Mouse (Mus musculus) B cell, adult 2 months (primary cell): ENCODE measurements around the gene Hmgn2.

ENCODE experiments used
- DNase-seq, 2 experiments: peaks; one replicate each; pipeline ENCODE4 v3.0.0; 2022

The Hmgn2 gene

DNA sequence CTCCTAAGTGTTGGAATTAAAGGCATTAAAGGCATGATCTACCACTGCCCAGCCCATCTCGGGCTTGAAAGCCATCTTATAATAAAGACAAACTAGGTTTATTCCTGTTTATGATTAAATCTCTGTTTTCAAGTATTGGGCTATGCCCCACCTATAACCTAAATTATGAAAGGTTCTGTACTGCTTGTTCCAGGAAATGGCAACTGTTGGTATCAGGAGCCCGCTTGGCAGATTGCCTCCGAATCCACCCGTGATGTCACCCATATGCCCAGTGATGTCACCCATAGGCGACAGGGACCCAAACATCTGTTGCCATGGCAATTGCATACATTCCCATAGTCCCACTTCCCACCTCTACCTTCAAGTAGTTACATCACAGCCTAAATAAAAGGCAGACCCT is 44.7 kb downstream of the Hmgn2 start:
- no peak for DNase-seq

GRCm38 (mm10) chr4:133918093-133918825 is 50.2 kb downstream of the Hmgn2 start:
- DNase-seq = peak; percentile 26 to 39
